Mouse (Mus musculus) CH12.LX (cell line): ENCODE data around the gene Slc38a3.

Experiments
- CTCF ChIP-seq, 2 experiments: IDR thresholded peaks in 1 of 2; conservative IDR thresholded peaks in 1 of 2; 2 replicates each; pipeline ENCODE4 v1.5.1; 2011 to 2012; ENCODE audit warnings: low read depth in 2 of 2, low read length in 2 of 2, improper control_type of control experiment in 1 of 2, inconsistent platforms in 1 of 2, mild to moderate bottlenecking in 1 of 2, moderate library complexity in 1 of 2
- JUND ChIP-seq: conservative IDR thresholded peaks from 2 replicates; pipeline ENCODE4 v1.6.1; 2011; ENCODE audit warnings: low read depth, low read length, improper control_type of control experiment
- MAZ ChIP-seq: IDR thresholded peaks from 2 replicates; pipeline ENCODE4 v1.6.1; 2012; ENCODE audit warnings: low read depth, mild to moderate bottlenecking, inconsistent platforms, low read length, improper control_type of control experiment, moderate library complexity

DNA sequence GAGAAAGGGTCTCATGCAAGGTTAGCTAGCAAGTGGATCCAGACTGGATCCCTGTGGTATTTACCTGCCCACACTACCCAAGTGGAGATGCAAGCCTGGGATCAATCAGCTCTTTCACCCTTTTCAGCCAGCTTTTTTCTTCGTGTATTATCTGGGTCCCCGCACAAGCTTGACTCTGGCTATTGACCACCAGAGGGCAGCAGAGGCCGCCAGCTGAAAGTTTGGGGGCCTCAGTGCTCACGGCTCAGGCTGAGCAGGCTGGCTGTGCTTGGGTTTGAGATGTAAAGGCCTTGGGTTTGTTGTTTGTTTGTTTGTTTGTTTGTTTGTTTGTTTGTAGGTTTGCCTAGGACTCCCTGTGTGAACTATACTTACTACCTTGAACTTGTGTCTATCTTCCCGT, 23.8 kb downstream of the Slc38a3 start:
- TF ChIP-seq JUND: no peak
- peak; percentile 85 for TF ChIP-seq MAZ
- TF ChIP-seq CTCF (conservative IDR thresholded peaks at IDR 0.05 in 1 of 2, IDR thresholded peaks at IDR 0.05 in 1 of 2; ENCODE audit: low read depth in 2 of 2, low read length in 2 of 2): peak; percentile 49 to 98
